Mouse (Mus musculus) midbrain, embryonic 13.5 days (tissue): ENCODE measurements at regions not wholly inside any gene's neighbourhood (a gene's known extent, or its start where the extent isn't known, plus 50 kb on each side); places are given as distances from the start of the nearest gene placed in this dataset.

Source experiments
- ATAC-seq: fragments of 200-750 bp; cut with Nextera tagmentation; 2 replicates; pipeline ENCODE4 v1.8.0; 2017; ENCODE audit warnings: mild to moderate bottlenecking, moderate TSS enrichment, moderate library complexity
- H3K27ac ChIP-seq: fragments of 300-500 bp; sonication (generic); 2 replicates; pipeline ENCODE4 v1.5.1; 2015; ENCODE audit warnings: inconsistent platforms, mild to moderate bottlenecking, moderate library complexity
- H3K27me3 ChIP-seq: fragments of 300-500 bp; sonication (generic); 2 replicates; pipeline ENCODE4 v1.6.1; 2015; ENCODE audit warnings: mild to moderate bottlenecking, inconsistent platforms
- H3K36me3 ChIP-seq: fragments of 300-500 bp; sonication (generic); 2 replicates; pipeline ENCODE4 v1.6.1; 2015; ENCODE audit warnings: mild to moderate bottlenecking, inconsistent platforms
- H3K4me1 ChIP-seq: fragments of 300-500 bp; sonication (generic); replicated peaks from 2 replicates; pipeline ENCODE4 v1.6.1; 2015; ENCODE audit warnings: inconsistent platforms
- H3K4me2 ChIP-seq: fragments of 300-500 bp; sonication (generic); replicated peaks from 2 replicates; pipeline ENCODE4 v1.6.1; 2015; ENCODE audit warnings: moderate library complexity, mild to moderate bottlenecking, inconsistent platforms
- H3K4me3 ChIP-seq: fragments of 300-500 bp; sonication (generic); replicated peaks from 2 replicates; pipeline ENCODE4 v1.5.1; 2015; ENCODE audit warnings: mild to moderate bottlenecking, inconsistent platforms
- H3K9ac ChIP-seq: fragments of 300-500 bp; sonication (generic); replicated peaks from 2 replicates; pipeline ENCODE4 v1.6.1; 2015; ENCODE audit warnings: mild to moderate bottlenecking, inconsistent platforms
- H3K9me3 ChIP-seq: fragments of 300-500 bp; sonication (generic); 2 replicates; pipeline ENCODE4 v1.6.1; 2016; ENCODE audit warnings: mild to moderate bottlenecking, inconsistent platforms
- WGBS: fragments of 180-500 bp; shearing (Covaris S2); methylation state at CpG from one replicate; pipeline ENCODE4 v1.1.7; 2015; 5-methylcytosine and 5-hydroxymethylcytosine counted together

DNA sequence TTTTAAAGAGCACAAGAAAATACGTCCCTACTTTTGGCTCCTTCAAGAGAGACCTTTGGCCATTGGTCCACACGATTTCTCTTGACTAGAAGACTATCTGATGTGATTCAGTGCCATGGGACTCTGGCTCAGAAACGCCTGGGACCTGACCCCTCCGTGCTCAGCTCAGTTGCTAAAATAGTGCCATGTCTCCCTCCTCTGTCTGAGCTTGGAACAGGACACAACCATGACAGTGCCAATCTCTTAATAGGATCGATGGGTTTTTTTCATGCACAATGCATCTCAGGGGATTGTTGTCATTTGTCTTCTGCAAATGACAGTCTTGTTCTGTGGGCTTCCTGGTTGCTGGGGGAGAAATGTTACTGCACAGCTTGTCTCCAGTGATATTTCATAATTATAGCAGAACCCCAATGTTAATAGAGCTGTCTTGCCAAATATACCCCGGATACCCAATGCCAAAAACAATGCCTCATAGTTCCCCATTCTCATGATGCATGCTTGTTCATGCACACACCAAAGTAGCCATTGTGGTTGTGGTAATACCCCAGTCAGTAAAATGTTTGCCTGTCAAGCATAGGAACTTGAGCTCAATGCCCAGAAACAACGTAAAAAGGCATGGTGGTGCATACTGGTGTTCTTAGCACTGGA is 216.7 kb upstream of the Ercc4 start:
- WGBS = 85% methylated on average over 7 of the region's 7 CpGs

DNA sequence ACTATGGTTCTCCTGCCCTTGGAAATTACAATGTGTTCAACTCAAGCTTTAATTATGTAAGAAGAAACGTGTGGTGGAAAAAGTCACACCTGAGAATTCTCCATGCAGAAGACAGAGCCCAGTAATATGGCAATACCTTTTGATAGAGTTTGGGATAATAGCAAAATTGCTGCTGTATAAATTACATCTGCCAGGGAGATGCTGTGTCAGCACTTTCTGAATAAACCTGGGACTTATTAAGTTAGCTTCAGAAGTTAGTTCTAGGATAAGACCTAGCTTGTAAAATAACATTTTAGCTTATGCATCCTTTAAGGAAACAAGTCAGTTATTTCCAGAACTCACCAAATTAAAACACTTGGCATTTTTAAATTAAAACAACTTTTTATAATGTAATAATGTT is 212.2 kb upstream of the Ercc4 start:
- H3K9ac ChIP-seq = no peak overlapping the region
- no peaks in the 10 kb centered on the region for H3K27me3 ChIP-seq
- 80% methylated on average over 1 of the region's 1 CpGs for WGBS
- no peak for ATAC-seq
- no peaks in the 10 kb centered on the region for H3K36me3 ChIP-seq
- H3K27ac ChIP-seq = no peak overlapping the region
- peaks cover 16% of the 10 kb centered on the region for H3K4me1 ChIP-seq
- no peak overlapping the region for H3K4me2 ChIP-seq
- H3K4me3 ChIP-seq = no peak overlapping the region
- H3K9me3 ChIP-seq = peaks cover 5% of the 10 kb centered on the region; the same call in 1 of the 2 replicates

More for the DNA sequence above, 216.7 kb upstream of the Ercc4 start:
- no peaks in the 10 kb centered on the region for H3K9me3 ChIP-seq
- no peaks in the 10 kb centered on the region for H3K36me3 ChIP-seq
- H3K27ac ChIP-seq = no peak overlapping the region
- H3K9ac ChIP-seq = no peak overlapping the region
- no peak for ATAC-seq
- no peak overlapping the region for H3K4me2 ChIP-seq
- H3K27me3 ChIP-seq = no peaks in the 10 kb centered on the region
- no peaks in the 10 kb centered on the region for H3K4me1 ChIP-seq
- H3K4me3 ChIP-seq = no peak overlapping the region

DNA sequence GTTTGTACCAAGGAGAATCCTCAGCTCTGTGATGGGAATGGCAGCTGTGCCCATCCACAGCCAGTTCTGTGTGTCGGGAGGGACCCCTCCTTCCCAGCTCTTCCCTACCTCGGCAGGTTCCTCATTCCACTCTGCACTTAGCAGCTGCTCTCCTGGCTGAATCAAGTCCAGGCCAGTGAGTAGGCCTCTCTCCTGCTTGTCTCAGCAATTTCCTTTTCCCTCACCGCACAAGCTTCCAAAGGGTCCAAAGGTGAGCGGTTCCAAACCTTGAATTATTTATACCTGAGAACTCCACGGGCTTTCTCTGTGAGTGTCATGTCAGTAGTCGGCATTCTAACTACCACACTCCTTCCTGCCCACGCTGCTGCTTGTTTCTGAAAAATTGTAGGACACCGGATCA is 208.8 kb upstream of the Ercc4 start:
- no peak for ATAC-seq
- no peaks in the 10 kb centered on the region for H3K36me3 ChIP-seq
- no peak overlapping the region for H3K9ac ChIP-seq
- no peaks in the 10 kb centered on the region for H3K27me3 ChIP-seq
- WGBS = 75% methylated on average over 8 of the region's 8 CpGs
- H3K9me3 ChIP-seq = peaks cover 5% of the 10 kb centered on the region; the same call in 1 of the 2 replicates
- H3K4me3 ChIP-seq = no peak overlapping the region
- H3K4me1 ChIP-seq = peaks cover 17% of the 10 kb centered on the region
- no peak overlapping the region for H3K4me2 ChIP-seq
- no peak overlapping the region for H3K27ac ChIP-seq

DNA sequence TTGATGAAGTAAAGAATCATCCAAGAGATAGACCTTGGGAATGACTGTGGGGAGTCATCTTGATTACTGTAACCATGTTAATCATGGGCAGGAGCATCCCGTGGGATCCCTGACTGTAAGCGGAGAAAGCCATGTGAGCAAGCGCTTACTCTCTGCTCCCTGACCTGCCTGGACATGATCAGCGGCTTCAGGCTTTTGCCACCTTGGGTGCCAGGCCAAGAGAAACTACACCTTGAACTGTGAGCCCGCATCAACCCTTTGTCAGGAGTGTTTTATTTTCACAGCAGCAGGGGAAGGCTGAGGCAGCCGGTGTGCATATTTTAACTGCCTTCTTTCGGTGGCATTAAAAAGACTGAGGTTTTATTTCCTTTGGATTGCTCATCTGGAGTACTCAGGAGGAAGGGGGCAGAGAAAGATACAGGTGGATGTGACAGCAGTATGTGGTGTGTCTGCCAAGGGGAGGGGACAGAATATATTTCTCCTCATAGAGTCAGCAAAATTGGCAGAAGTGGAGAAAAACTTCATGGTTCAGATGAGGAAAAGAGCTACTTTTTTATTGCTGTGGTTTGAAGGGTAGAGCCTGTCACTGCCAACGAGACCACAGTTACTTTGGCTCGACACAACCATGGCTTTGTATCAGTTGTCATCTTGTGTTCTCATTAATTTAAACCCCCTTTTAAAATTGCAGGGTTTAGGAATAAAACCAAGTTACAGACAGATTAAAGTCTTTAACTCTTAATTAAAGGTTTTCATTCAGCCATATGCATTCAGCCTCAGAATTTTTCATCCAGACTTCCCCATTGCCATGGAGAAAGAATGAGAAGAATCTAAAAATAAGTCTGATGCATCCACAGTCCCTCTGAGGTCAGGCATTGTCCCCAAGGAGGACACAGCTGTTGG is 208.1 kb upstream of the Ercc4 start:
- 43% methylated on average over 9 of the region's 9 CpGs for WGBS

DNA sequence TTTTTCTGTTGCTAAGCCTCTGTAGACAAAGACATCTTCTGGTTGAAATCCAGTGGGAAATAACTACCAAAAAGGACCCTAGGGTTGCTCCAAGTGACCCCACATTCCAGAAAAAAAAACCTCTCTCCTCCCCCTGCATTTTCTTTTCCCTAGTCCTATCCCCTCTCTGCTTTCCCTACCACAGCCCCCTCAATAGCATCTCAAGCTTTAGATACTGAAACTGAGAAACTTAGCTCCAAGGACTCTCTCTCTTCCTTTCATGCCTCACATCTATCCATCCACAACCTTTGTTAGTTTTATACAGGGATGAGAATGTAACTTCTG is 207.5 kb upstream of the Ercc4 start:
- H3K9me3 ChIP-seq = peaks cover 5% of the 10 kb centered on the region; the same call in 1 of the 2 replicates
- H3K4me2 ChIP-seq = no peak overlapping the region
- H3K9ac ChIP-seq = no peak overlapping the region
- H3K36me3 ChIP-seq = no peaks in the 10 kb centered on the region
- H3K4me3 ChIP-seq = no peak overlapping the region
- ATAC-seq = peak; percentile 62; the same call in 1 of the 2 replicates
- peaks cover 17% of the 10 kb centered on the region for H3K4me1 ChIP-seq
- no peak overlapping the region for H3K27ac ChIP-seq
- no peaks in the 10 kb centered on the region for H3K27me3 ChIP-seq

More for the DNA sequence above, 208.1 kb upstream of the Ercc4 start:
- Histone ChIP-seq H3K4me3 (no peak overlapping the region), H3K36me3 (no peaks in the 10 kb centered on the region), H3K27ac (no peak overlapping the region), H3K4me2 (no peak overlapping the region), H3K9me3 (peaks cover 5% of the 10 kb centered on the region; the same call in 1 of the 2 replicates), H3K9ac (no peak overlapping the region), H3K4me1 (peaks cover 17% of the 10 kb centered on the region), H3K27me3 (no peaks in the 10 kb centered on the region)
- ATAC-seq = peak; percentile 17; the same call in 1 of the 2 replicates

DNA sequence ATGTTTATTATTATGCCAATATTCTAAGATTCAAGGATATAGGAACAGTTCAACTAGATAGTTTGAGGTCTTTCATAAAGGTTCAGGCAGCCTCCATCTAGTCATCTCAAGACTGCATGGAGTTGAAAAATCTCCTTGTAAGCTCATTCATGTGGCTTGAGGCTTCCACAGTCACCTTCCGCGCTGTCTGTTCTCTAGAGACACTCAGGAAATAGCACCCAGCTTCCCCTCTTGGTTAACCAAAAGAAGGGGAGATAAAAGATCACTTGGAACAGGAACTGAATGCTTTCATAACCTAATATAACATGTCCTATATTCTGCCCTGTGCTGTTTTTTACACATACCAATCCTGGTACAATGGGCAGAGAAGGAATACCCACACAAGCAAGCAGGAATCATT is 206.3 kb upstream of the Ercc4 start:
- no peak overlapping the region for H3K9ac ChIP-seq
- H3K4me1 ChIP-seq = peaks cover 17% of the 10 kb centered on the region
- H3K4me3 ChIP-seq = no peak overlapping the region
- ATAC-seq = no peak
- H3K27me3 ChIP-seq = no peaks in the 10 kb centered on the region
- H3K36me3 ChIP-seq = no peaks in the 10 kb centered on the region
- H3K4me2 ChIP-seq = no peak overlapping the region
- WGBS = 96% methylated on average over 2 of the region's 2 CpGs
- H3K27ac ChIP-seq = no peak overlapping the region
- H3K9me3 ChIP-seq = peaks cover 5% of the 10 kb centered on the region; the same call in 1 of the 2 replicates

DNA sequence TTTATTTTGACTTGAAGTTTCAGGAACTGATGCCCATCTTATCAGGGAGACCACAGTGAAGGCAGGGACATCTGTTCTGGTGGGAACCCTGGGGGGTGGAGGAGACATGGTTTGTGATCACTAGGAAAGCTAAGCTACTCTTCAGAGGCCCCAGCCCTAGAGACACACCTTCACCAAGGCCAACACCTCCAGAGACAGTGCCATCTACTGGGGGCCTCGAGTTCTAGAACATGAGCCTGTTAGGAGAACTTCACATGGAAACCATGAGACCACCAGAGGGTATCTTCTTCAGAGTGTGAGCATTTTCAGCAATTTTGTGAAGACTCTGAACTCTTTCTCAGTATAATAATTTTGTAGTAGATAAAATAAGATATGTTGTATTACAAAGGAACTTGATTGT is 204.5 kb upstream of the Ercc4 start:
- H3K27me3 ChIP-seq = no peaks in the 10 kb centered on the region
- no peaks in the 10 kb centered on the region for H3K9me3 ChIP-seq
- no peak overlapping the region for H3K4me3 ChIP-seq
- ATAC-seq = no peak
- no peak overlapping the region for H3K4me2 ChIP-seq
- H3K9ac ChIP-seq = no peak overlapping the region
- H3K27ac ChIP-seq = no peak overlapping the region
- 63% methylated on average over 1 of the region's 1 CpGs for WGBS
- peaks cover 17% of the 10 kb centered on the region for H3K4me1 ChIP-seq
- no peaks in the 10 kb centered on the region for H3K36me3 ChIP-seq

DNA sequence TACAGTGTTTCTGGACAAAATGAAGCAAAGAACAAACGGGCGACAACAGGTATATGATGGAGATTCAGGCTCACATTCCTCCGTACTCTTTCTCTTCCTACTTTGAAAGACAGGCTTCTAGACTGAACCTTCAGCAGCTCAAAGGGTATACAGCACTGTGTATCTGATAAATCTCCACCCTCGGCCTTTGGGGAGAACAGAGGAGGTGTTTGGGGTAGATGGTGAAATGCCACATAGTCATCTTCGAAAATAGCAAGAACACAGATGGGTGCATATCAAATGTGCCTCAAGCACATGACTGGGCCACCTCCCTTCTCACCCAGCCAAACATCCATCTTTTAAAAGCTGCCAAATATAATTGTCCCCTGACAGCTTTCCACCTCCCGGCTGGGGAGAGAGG is 184.8 kb upstream of the Ercc4 start:
- no peak overlapping the region for H3K4me3 ChIP-seq
- H3K9ac ChIP-seq = no peak overlapping the region
- H3K27me3 ChIP-seq = no peaks in the 10 kb centered on the region
- H3K36me3 ChIP-seq = no peaks in the 10 kb centered on the region
- WGBS = 94% methylated on average over 6 of the region's 6 CpGs
- no peak overlapping the region for H3K4me2 ChIP-seq
- H3K4me1 ChIP-seq = no peaks in the 10 kb centered on the region
- no peak for ATAC-seq
- H3K9me3 ChIP-seq = no peaks in the 10 kb centered on the region
- H3K27ac ChIP-seq = no peak overlapping the region

DNA sequence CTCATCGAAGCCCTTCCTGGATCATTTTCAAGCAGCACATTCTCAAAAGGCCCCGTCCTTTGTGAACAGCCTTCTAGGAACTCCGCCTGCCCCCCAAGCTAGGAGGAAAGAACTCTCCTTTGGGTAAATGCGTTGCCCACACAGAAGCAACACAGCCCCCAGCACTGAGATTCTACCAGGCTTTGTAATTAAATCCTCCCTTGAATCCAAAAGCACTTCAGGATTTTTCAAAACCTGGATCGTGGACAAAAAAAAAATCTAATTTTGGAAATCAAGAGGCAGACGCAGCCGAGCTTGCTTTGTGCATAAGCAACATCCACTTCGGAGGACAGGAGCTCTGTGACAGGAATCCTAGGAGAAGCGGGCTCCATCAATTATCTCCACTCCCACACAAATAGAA is 183.6 kb upstream of the Ercc4 start:
- H3K9me3 ChIP-seq = no peaks in the 10 kb centered on the region
- H3K36me3 ChIP-seq = no peaks in the 10 kb centered on the region
- no peak for ATAC-seq
- WGBS = 80% methylated on average over 9 of the region's 9 CpGs
- no peak overlapping the region for H3K27ac ChIP-seq
- H3K27me3 ChIP-seq = no peaks in the 10 kb centered on the region
- H3K4me2 ChIP-seq = no peak overlapping the region
- H3K4me3 ChIP-seq = no peak overlapping the region
- no peaks in the 10 kb centered on the region for H3K4me1 ChIP-seq
- no peak overlapping the region for H3K9ac ChIP-seq

DNA sequence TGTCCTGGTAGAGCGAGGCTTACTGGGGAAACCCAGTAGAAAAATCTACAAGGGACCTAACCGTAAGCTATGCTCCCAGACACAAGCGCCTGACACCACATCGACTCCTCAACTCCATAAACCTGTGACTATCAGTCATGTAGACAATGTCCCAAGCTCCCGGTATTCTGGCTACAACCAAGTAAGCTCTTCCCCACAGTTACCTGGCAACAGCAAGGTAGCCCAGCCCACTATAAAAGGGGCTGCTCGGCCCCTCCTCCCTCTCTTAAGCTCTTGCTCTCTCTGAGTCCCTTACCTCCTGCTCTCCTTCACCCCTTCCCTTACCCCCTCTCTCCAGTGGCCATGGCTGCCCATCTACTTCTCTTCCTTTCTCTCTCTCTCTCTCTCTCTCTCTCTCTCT is 178.4 kb upstream of the Ercc4 start:
- H3K9ac ChIP-seq = no peak overlapping the region
- ATAC-seq = no peak
- no peaks in the 10 kb centered on the region for H3K27me3 ChIP-seq
- no peaks in the 10 kb centered on the region for H3K4me1 ChIP-seq
- no peak overlapping the region for H3K27ac ChIP-seq
- H3K4me2 ChIP-seq = no peak overlapping the region
- no peak overlapping the region for H3K4me3 ChIP-seq
- no peaks in the 10 kb centered on the region for H3K36me3 ChIP-seq
- H3K9me3 ChIP-seq = no peaks in the 10 kb centered on the region
- WGBS = 81% methylated on average over 6 of the region's 6 CpGs

DNA sequence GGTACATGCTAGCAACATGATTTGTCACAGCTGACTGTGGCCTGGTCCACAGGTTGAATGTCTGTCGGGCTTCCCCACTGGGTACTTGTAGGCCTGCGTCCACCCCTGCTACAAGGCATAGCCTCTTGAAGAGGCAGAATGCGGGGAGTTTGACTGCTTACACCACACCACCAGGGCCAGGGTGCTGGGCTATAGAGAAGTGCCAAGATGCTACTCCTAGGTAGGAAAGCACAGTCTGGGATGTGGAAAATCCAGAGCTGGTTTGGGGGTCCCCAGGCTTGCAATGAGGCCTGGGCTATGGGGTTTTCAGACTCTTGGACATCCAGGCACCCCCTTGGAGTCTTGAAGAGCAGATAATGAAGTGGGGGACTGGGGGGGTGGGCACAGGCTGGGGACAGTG is 176.5 kb upstream of the Ercc4 start:
- no peak overlapping the region for H3K9ac ChIP-seq
- ATAC-seq = no peak
- H3K4me3 ChIP-seq = no peak overlapping the region
- no peaks in the 10 kb centered on the region for H3K9me3 ChIP-seq
- H3K36me3 ChIP-seq = no peaks in the 10 kb centered on the region
- H3K27me3 ChIP-seq = no peaks in the 10 kb centered on the region
- H3K4me2 ChIP-seq = no peak overlapping the region
- no peaks in the 10 kb centered on the region for H3K4me1 ChIP-seq
- 96% methylated on average over 3 of the region's 3 CpGs for WGBS
- H3K27ac ChIP-seq = no peak overlapping the region

DNA sequence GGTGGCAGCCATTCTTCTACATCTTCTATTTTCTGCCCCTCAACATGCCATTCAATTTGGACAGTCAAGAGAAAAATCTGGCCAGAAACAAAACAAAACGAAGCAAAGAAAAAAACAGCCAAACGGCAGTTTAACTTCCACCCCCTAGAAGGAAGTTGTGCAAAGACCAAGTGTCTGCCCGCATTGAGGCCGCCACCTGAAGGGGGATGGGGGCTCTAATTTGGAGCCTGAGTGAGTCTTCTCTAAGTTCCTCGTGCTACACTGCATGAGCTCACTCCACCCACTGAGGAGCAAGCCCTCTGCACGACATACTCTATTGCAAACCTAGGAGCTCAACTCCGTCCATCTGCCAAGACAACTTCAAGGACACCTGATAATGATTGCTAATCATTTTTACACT is 174.9 kb upstream of the Ercc4 start:
- 83% methylated on average over 7 of the region's 7 CpGs for WGBS
- H3K4me1 ChIP-seq = no peaks in the 10 kb centered on the region
- H3K9ac ChIP-seq = no peak overlapping the region
- H3K27me3 ChIP-seq = no peaks in the 10 kb centered on the region
- H3K4me2 ChIP-seq = no peak overlapping the region
- H3K9me3 ChIP-seq = no peaks in the 10 kb centered on the region
- H3K4me3 ChIP-seq = no peak overlapping the region
- no peak overlapping the region for H3K27ac ChIP-seq
- H3K36me3 ChIP-seq = no peaks in the 10 kb centered on the region
- ATAC-seq = no peak
